Mouse (Mus musculus) stomach, postnatal 0 days (tissue): ENCODE measurements around the gene Gm14403. TPM values are rescaled to one million over a fixed set of nuclear protein-coding genes. Genes with fewer than 3 reads are reported as not detected.
"Not testable (repeated sequence)": the region's sequence is repeated elsewhere in the genome, so short reads cannot be mapped to it uniquely, and the experiment has no call there.

Source experiments
- ATAC-seq: fragments of 200-750 bp; cut with Nextera tagmentation; 2 replicates; pipeline ENCODE4 v1.8.0; 2017; ENCODE audit not compliant: low FRiP score, low TSS enrichment
- DNase-seq: peaks from one replicate; pipeline ENCODE4 v3.0.0-alpha.2; 2016; ENCODE audit warnings: low spot score
- H3K27ac ChIP-seq: fragments of 300-500 bp; sonication (generic); replicated peaks from 2 replicates; pipeline ENCODE4 v1.5.1; 2014; ENCODE audit warnings: mild to moderate bottlenecking, control low read depth
- H3K27me3 ChIP-seq: fragments of 300-500 bp; sonication (generic); 2 replicates; pipeline ENCODE4 v1.6.1; 2014; ENCODE audit warnings: low read length; ENCODE audit not compliant: control insufficient read depth, insufficient read depth
- H3K36me3 ChIP-seq: fragments of 300-500 bp; sonication (generic); 2 replicates; pipeline ENCODE4 v1.6.1; 2014; ENCODE audit warnings: low read length, mixed read lengths; ENCODE audit not compliant: control insufficient read depth, insufficient read depth
- H3K4me1 ChIP-seq: fragments of 300-500 bp; sonication (generic); replicated peaks from 2 replicates; pipeline ENCODE4 v1.6.1; 2014; ENCODE audit warnings: antibody characterized with exemption; ENCODE audit not compliant: control insufficient read depth, insufficient read depth
- H3K4me2 ChIP-seq: fragments of 300-500 bp; sonication (generic); replicated peaks from 2 replicates; pipeline ENCODE4 v1.6.1; 2014; ENCODE audit warnings: low read depth, mild to moderate bottlenecking, control low read depth, moderate library complexity
- H3K4me3 ChIP-seq: fragments of 300-500 bp; sonication (generic); 2 replicates; pipeline ENCODE4 v1.5.1; 2014; ENCODE audit warnings: low read depth, low read length, control low read depth
- H3K9ac ChIP-seq: fragments of 300-500 bp; sonication (generic); 2 replicates; pipeline ENCODE4 v1.6.1; 2014; ENCODE audit warnings: mild to moderate bottlenecking, low read length, control low read depth, mixed read lengths
- H3K9me3 ChIP-seq: fragments of 300-500 bp; sonication (generic); 2 replicates; pipeline ENCODE4 v1.6.1; 2016; ENCODE audit warnings: low read length; ENCODE audit not compliant: control insufficient read depth
- CTCF ChIP-seq: IDR thresholded peaks from 2 replicates; pipeline ENCODE4 v1.5.1; 2016; ENCODE audit warnings: antibody characterized with exemption, low read depth, mild to moderate bottlenecking, moderate library complexity
- EP300 ChIP-seq: optimal IDR thresholded peaks from 2 replicates; pipeline ENCODE3; 2016; ENCODE audit warnings: antibody characterized with exemption
- WGBS: fragments of 180-500 bp; shearing (Covaris S2); extraction: QIAGEN DNeasy Blood & Tissue Kit; methylation state at CpG from one replicate; pipeline ENCODE4 v1.1.7; 2014; 5-methylcytosine and 5-hydroxymethylcytosine counted together
- polyA plus RNA-seq: library from polyadenylated mRNA; unstranded; fragments of >200 nt; fragmentation: Nextera tagmentation; extraction: Ambion mirVana; gene quantifications from 2 replicates; pipeline ENCODE4 v1.2.1, GENCODE M21; 2015

The Gm14403 gene
- polyA plus RNA-seq, 1 experiment from 2014 or later = 3.3 TPM

DNA sequence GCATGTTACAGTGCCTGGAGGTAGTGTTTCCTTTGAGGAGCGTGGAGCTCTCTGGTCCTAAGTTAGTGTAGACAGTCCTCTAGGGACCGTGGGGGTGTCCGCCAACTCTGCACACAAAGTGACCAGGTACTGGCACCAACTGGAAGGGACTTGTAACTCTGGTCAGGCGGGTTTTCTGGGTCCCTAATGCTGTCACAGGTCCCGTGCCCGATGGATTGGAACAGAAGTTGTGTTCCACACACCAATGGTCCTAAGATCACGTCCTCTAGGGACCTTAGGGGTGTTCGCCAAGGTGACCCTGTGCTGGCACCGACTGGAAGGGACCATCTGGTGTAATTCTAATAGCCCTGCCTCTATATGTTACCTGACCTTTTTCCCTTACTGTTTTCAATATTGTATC lies 37.9 kb downstream of the Gm14403 start:
- Histone ChIP-seq H3K27me3 (no peaks in the 10 kb centered on the region), H3K27ac (no peak overlapping the region), H3K36me3 (no peaks in the 10 kb centered on the region), H3K4me1 (no peaks in the 10 kb centered on the region), H3K4me3 (no peak overlapping the region), H3K9ac (no peak overlapping the region), H3K4me2 (no peak overlapping the region), H3K9me3 (no peaks in the 10 kb centered on the region)
- DNase-seq = no peak
- WGBS = 78% methylated on average over 9 of the region's 9 CpGs
- TF ChIP-seq EP300 = no peak
- TF ChIP-seq CTCF = no peak
- no peak for ATAC-seq

DNA sequence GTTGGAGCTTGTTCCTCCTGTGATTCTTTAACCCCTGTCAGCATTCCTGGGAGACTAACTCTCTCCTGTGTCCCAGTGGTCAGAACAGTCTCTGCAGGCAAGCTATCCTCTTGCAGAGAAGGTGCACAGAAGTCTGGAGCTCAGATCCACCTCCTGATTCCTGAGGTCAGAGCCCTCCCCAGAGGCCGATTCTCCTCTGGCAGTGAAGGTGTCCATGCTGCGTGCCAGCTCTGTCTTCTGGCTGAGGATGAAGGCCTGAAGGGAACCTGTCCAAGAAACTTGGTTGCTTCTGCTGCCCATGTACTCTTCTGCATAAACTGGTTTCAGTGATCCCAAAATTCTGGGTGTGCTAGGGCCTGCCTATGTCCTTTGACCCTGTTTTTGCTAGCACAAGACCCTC lies 39.1 kb downstream of the Gm14403 start:
- not testable (repeated sequence) for H3K9me3 ChIP-seq, H3K4me2 ChIP-seq, H3K36me3 ChIP-seq, DNase-seq, H3K27me3 ChIP-seq, H3K9ac ChIP-seq, H3K4me3 ChIP-seq, ATAC-seq, H3K27ac ChIP-seq, H3K4me1 ChIP-seq
- WGBS = 72% methylated on average over 2 of the region's 2 CpGs

DNA sequence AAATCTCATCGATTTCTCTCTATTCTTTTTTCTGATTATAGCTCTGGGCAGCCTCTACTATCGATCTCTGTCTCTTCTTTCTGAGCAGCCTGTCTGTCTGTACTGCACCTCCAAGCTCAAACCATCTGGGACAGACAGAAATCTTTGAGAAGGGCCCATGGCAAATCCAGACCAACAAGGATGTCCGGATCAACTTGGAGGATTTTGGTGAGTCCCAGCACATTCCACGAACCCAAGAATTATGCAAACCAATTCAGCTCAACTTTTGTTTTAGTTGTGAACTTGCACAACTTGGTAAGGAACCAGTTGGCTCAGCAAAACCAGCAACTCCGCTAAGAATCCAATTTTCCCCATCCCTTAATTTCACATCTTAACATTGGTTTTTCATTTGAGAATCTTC lies 39.7 kb downstream of the Gm14403 start:
- not testable (repeated sequence) for H3K9ac ChIP-seq, H3K4me3 ChIP-seq, H3K4me2 ChIP-seq, H3K36me3 ChIP-seq, H3K27ac ChIP-seq, H3K27me3 ChIP-seq, ATAC-seq, H3K4me1 ChIP-seq, H3K9me3 ChIP-seq, DNase-seq
- 85% methylated on average over 5 of the region's 5 CpGs for WGBS

DNA sequence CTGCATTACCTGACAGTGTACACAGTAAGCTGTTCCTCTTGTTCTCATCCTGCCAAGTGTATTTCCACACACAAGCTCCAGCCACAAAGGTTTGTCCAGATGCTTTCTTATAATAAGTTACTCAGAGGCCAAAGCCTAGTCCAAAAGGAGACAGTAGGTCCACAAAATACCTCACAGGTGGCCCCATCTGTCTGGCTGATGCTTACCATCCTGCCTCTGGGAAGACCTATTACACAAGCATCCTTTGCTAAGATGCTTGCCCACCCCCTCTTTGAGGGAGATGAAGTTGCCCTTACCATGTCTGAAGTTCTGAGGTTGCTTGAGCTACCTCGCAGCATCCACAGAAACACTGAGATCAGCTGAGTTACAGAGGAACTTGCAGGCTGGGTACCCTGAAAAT lies 57.2 kb downstream of the Gm14403 start:
- not testable (repeated sequence) for H3K4me3 ChIP-seq, DNase-seq, H3K4me2 ChIP-seq, H3K9me3 ChIP-seq, H3K9ac ChIP-seq, H3K4me1 ChIP-seq, ATAC-seq, H3K27me3 ChIP-seq, H3K36me3 ChIP-seq, H3K27ac ChIP-seq
- WGBS = no CpG with 5 or more reads among the region's 1 CpGs

Other genes with a start within 250 kb of the Gm14403 start
- 0.11 TPM in 1 of 2 replicates, not detected in the other for gene Gm14409, start 231.2 kb upstream of the Gm14403 start, polyA plus RNA-seq
- gene Gm14412, start 173.9 kb upstream of the Gm14403 start, polyA plus RNA-seq = not detected in 2 replicates
- 6.4 and 6.8 TPM in 2 replicates for gene Gm14418, start 99.9 kb upstream of the Gm14403 start, polyA plus RNA-seq
- 5.9 and 6.3 TPM in 2 replicates for gene Zfp970, start 33.5 kb upstream of the Gm14403 start, polyA plus RNA-seq
- not detected in 2 replicates for gene Gm14406, start 80.0 kb downstream of the Gm14403 start, polyA plus RNA-seq